Mouse (Mus musculus) liver, embryonic 12.5 days (tissue): Measurements from ENCODE around the gene Fam72a. TPM values are rescaled to one million over a fixed set of nuclear protein-coding genes. Genes with fewer than 3 reads are reported as not detected.

Experiments
- ATAC-seq: fragments of 200-750 bp; cut with Nextera tagmentation; 2 replicates; pipeline ENCODE4 v1.8.0; 2017; ENCODE audit warnings: moderate number of reproducible peaks, mild to moderate bottlenecking, moderate library complexity
- H3K27ac ChIP-seq: fragments of 300-500 bp; sonication (generic); 2 replicates; pipeline ENCODE4 v1.5.1; 2016; ENCODE audit warnings: mild to moderate bottlenecking
- H3K27me3 ChIP-seq: fragments of 300-500 bp; sonication (generic); replicated peaks from 2 replicates; pipeline ENCODE4 v1.6.1; 2016; ENCODE audit warnings: mild to moderate bottlenecking, moderate library complexity
- H3K36me3 ChIP-seq: fragments of 300-500 bp; sonication (generic); 2 replicates; pipeline ENCODE4 v1.6.1; 2016; ENCODE audit warnings: mild to moderate bottlenecking, moderate library complexity
- H3K4me1 ChIP-seq: fragments of 300-500 bp; sonication (generic); 2 replicates; pipeline ENCODE4 v1.6.1; 2016
- H3K4me2 ChIP-seq: fragments of 300-500 bp; sonication (generic); 2 replicates; pipeline ENCODE4 v1.6.1; 2016; ENCODE audit warnings: mild to moderate bottlenecking, moderate library complexity
- H3K4me3 ChIP-seq: fragments of 300-500 bp; sonication (generic); 2 replicates; pipeline ENCODE4 v1.5.1; 2016; ENCODE audit warnings: mild to moderate bottlenecking, moderate library complexity
- H3K9ac ChIP-seq: fragments of 300-500 bp; sonication (generic); 2 replicates; pipeline ENCODE4 v1.6.1; 2016; ENCODE audit warnings: mild to moderate bottlenecking, moderate library complexity
- H3K9me3 ChIP-seq: fragments of 300-500 bp; sonication (generic); replicated peaks from 2 replicates; pipeline ENCODE4 v1.6.1; 2016; ENCODE audit warnings: mild to moderate bottlenecking, moderate library complexity
- WGBS: fragments of 180-500 bp; shearing (Covaris S2); methylation state at CpG from one replicate; pipeline ENCODE4 v1.1.7; 2016; ENCODE audit not compliant: insufficient replicate concordance; 5-methylcytosine and 5-hydroxymethylcytosine counted together
- polyA plus RNA-seq: library from polyadenylated mRNA; unstranded; fragments of >200 nt; fragmentation: Nextera tagmentation; extraction: Ambion mirVana; gene quantifications from 2 replicates; pipeline ENCODE4 v1.2.1, GENCODE M21; 2016

Fam72a gene
- polyA plus RNA-seq: 3.4 and 3.7 TPM in 2 replicates

GRCm38 (mm10) chr1:131527281-131528080, at the start of gene Fam72a, which contains the start of gene Srgap2:
Fam72a (plus strand) TSS chr1:131527903.
Srgap2 (minus strand) TSS chr1:131527352.
- WGBS: 2% methylated on average over 44 of the region's 44 CpGs
- peaks cover 59% of the 10 kb centered on the region for H3K4me1 ChIP-seq

GRCm38 (mm10) chr1:131478770-131479305, 48.9 kb upstream of the Fam72a start:
- no peak for ATAC-seq
- Histone ChIP-seq H3K27ac (no peak overlapping the region), H3K4me2 (no peak overlapping the region), H3K4me1 (peaks cover 9% of the 10 kb centered on the region; the same call in 1 of the 2 replicates), H3K27me3 (no peaks in the 10 kb centered on the region), H3K4me3 (no peak overlapping the region), H3K36me3 (no peaks in the 10 kb centered on the region; the same call in 1 of the 2 replicates), H3K9ac (no peak overlapping the region), H3K9me3 (no peaks in the 10 kb centered on the region)
- 46% methylated on average over 2 of the region's 2 CpGs for WGBS

More at GRCm38 (mm10) chr1:131527281-131528080, at the start of gene Fam72a, which contains the start of gene Srgap2:
- ATAC-seq: peak; percentile 94
- H3K9me3 ChIP-seq: no peaks in the 10 kb centered on the region
- H3K36me3 ChIP-seq: no peaks in the 10 kb centered on the region; the same call in 1 of the 2 replicates
- peak within 1 kb of the TSS; percentile 99 for H3K4me2 ChIP-seq
- peak within 1 kb of the TSS; percentile 75 for H3K4me3 ChIP-seq
- H3K27me3 ChIP-seq: no peaks in the 10 kb centered on the region
- H3K9ac ChIP-seq: peak within 1 kb of the TSS; percentile 86
- H3K27ac ChIP-seq: peak within 1 kb of the TSS; percentile 96

DNA sequence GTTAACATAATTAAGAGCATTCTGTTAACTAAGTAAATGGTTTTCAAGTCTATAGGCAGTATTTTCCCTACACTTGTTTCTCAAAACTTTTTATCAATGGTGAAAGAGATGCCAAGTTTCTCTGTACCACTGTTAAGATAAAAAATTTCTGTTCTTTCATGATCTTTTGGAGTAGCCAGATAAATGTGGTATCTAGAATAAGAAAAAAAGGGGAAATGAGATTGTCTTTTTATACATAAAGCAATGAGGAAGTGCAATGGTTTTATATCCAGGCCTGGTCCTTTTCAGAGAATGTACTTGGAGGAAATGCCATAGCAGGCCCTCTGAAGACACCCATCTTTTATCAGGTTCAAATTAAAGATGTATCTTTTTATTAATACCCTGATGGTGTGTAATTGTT, 46.3 kb upstream of the Fam72a start:
- no peak for ATAC-seq
- Histone ChIP-seq H3K27me3 (no peaks in the 10 kb centered on the region), H3K4me3 (no peak overlapping the region), H3K9me3 (no peaks in the 10 kb centered on the region), H3K4me2 (no peak overlapping the region), H3K36me3 (no peaks in the 10 kb centered on the region; the same call in 1 of the 2 replicates), H3K27ac (no peak overlapping the region), H3K9ac (no peak overlapping the region), H3K4me1 (peaks cover 16% of the 10 kb centered on the region)

GRCm38 (mm10) chr1:131482242-131482641, 45.5 kb upstream of the Fam72a start:
- no peak overlapping the region for H3K4me2 ChIP-seq
- no peak overlapping the region for H3K27ac ChIP-seq
- ATAC-seq: no peak
- peaks cover 17% of the 10 kb centered on the region for H3K4me1 ChIP-seq
- 78% methylated on average over 3 of the region's 3 CpGs for WGBS
- no peak overlapping the region for H3K9ac ChIP-seq
- no peak overlapping the region for H3K4me3 ChIP-seq
- H3K9me3 ChIP-seq: no peaks in the 10 kb centered on the region
- no peaks in the 10 kb centered on the region for H3K27me3 ChIP-seq
- H3K36me3 ChIP-seq: no peaks in the 10 kb centered on the region; the same call in 1 of the 2 replicates

DNA sequence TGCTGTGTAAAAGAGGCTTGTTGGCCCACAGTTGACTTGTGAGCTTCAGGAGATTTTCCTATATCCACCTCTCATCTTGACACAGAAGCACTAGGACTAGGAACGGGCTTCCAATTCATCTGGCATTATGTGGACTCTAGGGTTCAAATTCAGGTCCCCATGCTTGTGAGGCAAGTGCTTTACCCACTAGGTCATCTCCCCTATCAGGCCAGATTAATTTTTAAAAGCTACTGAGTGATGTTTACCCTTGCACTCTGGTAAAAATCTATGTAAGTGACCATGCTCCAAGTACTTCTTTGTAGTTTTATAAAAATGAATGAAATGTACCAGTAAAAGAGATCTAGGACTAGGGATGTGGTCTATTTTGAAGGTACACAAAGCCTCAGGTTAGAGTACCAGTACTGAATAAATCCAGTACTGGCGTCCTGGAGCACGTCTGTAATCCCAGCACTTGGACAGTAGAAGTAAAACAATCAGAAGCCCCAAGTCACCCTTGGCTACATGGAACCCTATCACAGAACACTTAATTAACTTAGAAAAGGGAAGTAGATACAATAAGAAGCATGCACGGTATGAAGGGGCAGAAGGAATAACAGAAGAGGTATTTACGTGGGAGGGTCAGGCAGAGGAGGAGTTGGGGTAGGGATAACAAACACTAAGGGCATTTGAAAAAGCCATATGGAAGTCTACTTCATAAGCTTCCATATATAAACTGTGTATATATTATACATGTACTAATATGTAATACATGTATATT, 41.4 kb upstream of the Fam72a start:
- Histone ChIP-seq H3K27ac (no peak overlapping the region), H3K9ac (no peak overlapping the region), H3K27me3 (no peaks in the 10 kb centered on the region), H3K4me3 (no peak overlapping the region), H3K4me1 (peaks cover 19% of the 10 kb centered on the region), H3K9me3 (no peaks in the 10 kb centered on the region), H3K4me2 (no peak overlapping the region), H3K36me3 (no peaks in the 10 kb centered on the region)
- no peak for ATAC-seq
- 60% methylated on average over 5 of the region's 5 CpGs for WGBS

- WGBS: 75% methylated on average over 3 of the region's 3 CpGs
- ATAC-seq: no peak
- no peak overlapping the region for H3K4me3 ChIP-seq
Measured at GRCm38 (mm10) chr1:131489312-131489711, 38.4 kb upstream of the Fam72a start.

DNA sequence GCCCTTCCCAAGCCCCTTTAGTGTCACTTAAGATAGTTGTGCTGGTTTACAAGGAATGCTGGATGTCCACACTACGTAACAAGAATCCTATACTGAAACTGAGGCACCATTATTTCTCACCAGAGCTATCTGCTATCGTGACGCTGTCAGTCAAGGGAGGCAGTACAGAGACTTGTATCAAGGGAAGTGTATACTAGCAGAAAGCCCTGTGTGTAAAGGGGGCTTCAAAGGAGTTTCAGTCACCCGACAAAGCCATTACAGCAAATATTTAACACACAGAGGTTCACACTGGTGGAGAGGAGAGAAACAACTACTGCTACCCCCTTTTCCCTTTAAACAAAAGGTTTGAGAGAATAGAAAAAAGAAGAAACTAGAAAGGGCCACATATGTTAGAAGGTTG, 36.1 kb upstream of the Fam72a start:
- 67% methylated on average over 4 of the region's 4 CpGs for WGBS
- Histone ChIP-seq H3K4me2 (no peak overlapping the region), H3K4me1 (peaks cover 19% of the 10 kb centered on the region), H3K27ac (no peak overlapping the region), H3K4me3 (no peak overlapping the region), H3K27me3 (no peaks in the 10 kb centered on the region), H3K36me3 (no peaks in the 10 kb centered on the region), H3K9ac (no peak overlapping the region), H3K9me3 (no peaks in the 10 kb centered on the region)
- ATAC-seq: no peak

More at GRCm38 (mm10) chr1:131489312-131489711, 38.4 kb upstream of the Fam72a start:
- no peak overlapping the region for H3K27ac ChIP-seq
- H3K27me3 ChIP-seq: no peaks in the 10 kb centered on the region
- peaks cover 27% of the 10 kb centered on the region for H3K4me1 ChIP-seq
- no peaks in the 10 kb centered on the region for H3K9me3 ChIP-seq
- H3K4me2 ChIP-seq: no peak overlapping the region
- no peak overlapping the region for H3K9ac ChIP-seq
- H3K36me3 ChIP-seq: no peaks in the 10 kb centered on the region

GRCm38 (mm10) chr1:131492360-131492759, 35.3 kb upstream of the Fam72a start:
- Histone ChIP-seq H3K9me3 (no peaks in the 10 kb centered on the region), H3K27me3 (no peaks in the 10 kb centered on the region), H3K27ac (no peak overlapping the region), H3K36me3 (no peaks in the 10 kb centered on the region), H3K4me3 (no peak overlapping the region), H3K9ac (no peak overlapping the region), H3K4me1 (peaks cover 19% of the 10 kb centered on the region), H3K4me2 (no peak overlapping the region)
- WGBS: 28% methylated on average over 2 of the region's 2 CpGs
- no peak for ATAC-seq

DNA sequence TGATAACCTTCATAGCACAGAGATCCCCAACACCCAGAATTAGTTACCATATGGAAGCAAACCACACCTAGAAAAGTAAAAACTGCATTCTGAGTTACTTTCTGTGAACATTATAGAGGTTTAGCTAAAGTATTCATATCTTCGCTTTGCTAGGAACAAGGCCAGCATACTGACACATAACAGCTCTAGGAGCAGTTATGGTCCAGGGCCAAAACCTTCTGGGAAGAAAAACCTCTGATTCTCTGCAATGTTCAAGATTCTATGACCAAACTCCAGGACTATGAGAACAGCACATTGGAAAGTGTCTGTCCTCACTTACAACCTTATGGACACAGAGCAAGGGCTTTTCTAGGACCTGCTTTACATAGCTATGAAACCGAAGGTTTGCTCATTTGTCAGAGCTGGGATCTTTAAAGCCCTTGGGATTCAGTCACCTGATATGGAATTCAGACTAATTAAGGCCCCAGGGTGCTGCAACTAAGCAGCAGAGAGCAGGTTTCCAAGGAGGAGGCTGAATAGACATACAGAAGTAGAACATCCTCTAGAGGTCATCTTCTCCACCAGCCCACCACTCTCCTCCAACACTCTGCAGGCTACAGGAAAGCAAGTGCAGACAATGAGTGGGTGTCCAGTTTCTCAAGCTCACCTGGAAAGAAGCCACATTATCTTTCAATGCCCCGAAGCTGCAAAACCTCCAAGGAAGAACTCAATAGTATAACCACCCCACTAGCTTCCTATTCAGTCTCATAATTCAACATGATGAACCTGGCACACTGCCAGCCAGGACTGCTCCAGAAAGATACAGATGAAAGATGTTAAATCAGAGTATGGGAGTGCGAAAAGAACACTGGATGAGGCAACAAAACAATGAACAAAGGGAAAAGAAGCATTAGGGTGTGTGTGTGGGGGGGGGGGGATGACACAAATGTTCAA, 33.5 kb upstream of the Fam72a start:
- H3K4me3 ChIP-seq: no peak overlapping the region
- ATAC-seq: no peak
- H3K27me3 ChIP-seq: no peaks in the 10 kb centered on the region
- no peak overlapping the region for H3K4me2 ChIP-seq
- no peak overlapping the region for H3K27ac ChIP-seq
- WGBS: 70% methylated on average over 4 of the region's 4 CpGs
- peaks cover 19% of the 10 kb centered on the region for H3K4me1 ChIP-seq
- no peaks in the 10 kb centered on the region for H3K9me3 ChIP-seq
- no peaks in the 10 kb centered on the region for H3K36me3 ChIP-seq
- H3K9ac ChIP-seq: no peak overlapping the region

GRCm38 (mm10) chr1:131498231-131498630, 29.5 kb upstream of the Fam72a start:
- Histone ChIP-seq H3K4me3 (no peak overlapping the region), H3K4me1 (peaks cover 6% of the 10 kb centered on the region; the same call in 1 of the 2 replicates), H3K27me3 (no peaks in the 10 kb centered on the region), H3K9me3 (no peaks in the 10 kb centered on the region), H3K27ac (no peak overlapping the region), H3K36me3 (no peaks in the 10 kb centered on the region), H3K4me2 (no peak overlapping the region), H3K9ac (no peak overlapping the region)
- no peak for ATAC-seq
- 68% methylated on average over 1 of the region's 1 CpGs for WGBS

- Histone ChIP-seq H3K9ac (no peak overlapping the region), H3K9me3 (no peaks in the 10 kb centered on the region), H3K27me3 (no peaks in the 10 kb centered on the region), H3K4me2 (no peak overlapping the region), H3K4me1 (peaks cover 15% of the 10 kb centered on the region; the same call in 1 of the 2 replicates), H3K27ac (no peak overlapping the region), H3K36me3 (no peaks in the 10 kb centered on the region), H3K4me3 (no peak overlapping the region)
- 79% methylated on average over 1 of the region's 1 CpGs for WGBS
- no peak for ATAC-seq
Measured at GRCm38 (mm10) chr1:131501681-131502080, 26.0 kb upstream of the Fam72a start.
